In the genomic region with DNA sequence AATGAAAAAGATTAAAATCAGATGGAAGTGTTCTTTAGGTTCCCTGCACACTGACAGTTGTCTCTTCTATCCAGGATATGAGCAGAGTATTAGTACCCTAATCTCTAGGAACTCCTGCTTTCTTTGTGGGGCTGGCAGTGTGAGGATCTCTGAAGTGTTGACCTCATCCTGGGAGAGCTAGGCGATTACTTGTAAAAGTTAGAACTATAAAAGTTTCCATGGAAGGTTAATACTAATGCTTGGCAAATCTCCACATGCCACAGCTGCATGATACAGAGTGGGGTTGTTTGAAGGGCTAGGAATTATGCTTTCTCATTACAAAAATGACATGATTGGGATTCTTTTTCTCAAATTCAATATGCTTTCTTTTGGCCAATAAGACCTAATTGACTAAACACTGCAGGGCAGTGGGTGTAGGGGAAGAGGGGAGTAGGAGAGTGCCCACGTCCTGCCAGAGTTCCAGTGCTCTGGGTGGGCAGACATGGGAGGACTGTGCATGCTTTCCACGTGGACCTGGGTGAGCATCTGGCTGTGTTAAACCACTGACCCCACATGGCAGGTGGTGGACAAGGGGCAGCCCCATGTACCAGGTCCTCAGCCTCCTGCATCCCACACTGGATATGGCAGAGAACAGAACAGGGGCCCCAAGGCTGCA, we compare ENCODE assay signal across 21 mouse cellular contexts.
DNase-seq lines count a peak whose midpoint lies in the region; ATAC-seq and TF ChIP-seq lines count a peak whose summit lies in the region.
"Had no signal": no experiment of that assay in that cellular context is flagged by ENCODE, and none has a peak within 500 bp of the region (broad histone marks: within the 10 kb centered on the region; RNA-seq: fewer than 3 reads in every experiment).

No protein-coding gene starts in this region.

- no peaks in the 10 kb centered on the region for H3K36me3 ChIP-seq in forebrain, embryonic 14.5 days (ENCODE audit: control insufficient read depth, insufficient read depth, low read length)
- H3K36me3 ChIP-seq in forebrain, postnatal 0 days (ENCODE audit: insufficient read depth) = no peaks in the 10 kb centered on the region
- H3K36me3 ChIP-seq in lung, embryonic 14.5 days (ENCODE audit: insufficient read depth) = no peaks in the 10 kb centered on the region
- H3K36me3 ChIP-seq in hindbrain, embryonic 14.5 days (replicated peaks; ENCODE audit: control insufficient read depth, insufficient read depth) = no peaks in the 10 kb centered on the region
- H3K36me3 ChIP-seq: embryonic facial prominence, embryonic 12.5 days; heart, embryonic 15.5 days; hindbrain, embryonic 10.5 days; hindbrain, embryonic 15.5 days had no signal

- WGBS in forebrain, embryonic 14.5 days = 63% methylated on average over 3 of the region's 3 CpGs
- 49% methylated on average over 3 of the region's 3 CpGs for WGBS in forebrain, postnatal 0 days
- WGBS in lung, embryonic 14.5 days = 54% methylated on average over 3 of the region's 3 CpGs
- WGBS in lung, adult 2 months = 40% methylated on average over 3 of the region's 3 CpGs
- WGBS in hindbrain, embryonic 14.5 days = 64% methylated on average over 3 of the region's 3 CpGs

- no peak for ATAC-seq in forebrain, embryonic 14.5 days
- ATAC-seq in forebrain, postnatal 0 days = no peak
- ATAC-seq in lung, embryonic 14.5 days (ENCODE audit: insufficient read depth) = no peak
- no peak for ATAC-seq in hindbrain, embryonic 14.5 days (ENCODE audit: low FRiP score)
- ATAC-seq: intestine, embryonic 16.5 days had no signal

- peak; percentile 3 for DNase-seq in forebrain, embryonic 14.5 days (ENCODE audit: low spot score)
- DNase-seq in forebrain, postnatal 0 days = no peak
- peak; percentile 2 for DNase-seq in lung, embryonic 14.5 days
- no peak for DNase-seq in lung, adult 2 months
- peak; percentile 15 for DNase-seq in brain, embryonic 14.5 days (ENCODE audit: low read depth)
- no peak for DNase-seq in heart, postnatal 4 days
- no peak for DNase-seq in hindbrain, embryonic 14.5 days (ENCODE audit: low spot score)
- DNase-seq: adrenal gland, adult 8-10 months; adrenal gland, postnatal 36 days; cerebellum, adult 11 months; cerebellum, adult 9-10 months; cerebellum, postnatal 25 days; gastrocnemius, postnatal 14 days; heart, adult 2 months; heart, postnatal 14 days had no signal

- no peak overlapping the region for H3K9ac ChIP-seq in forebrain, embryonic 14.5 days (ENCODE audit: low read length)
- no peak overlapping the region for H3K9ac ChIP-seq in forebrain, postnatal 0 days
- H3K9ac ChIP-seq in lung, embryonic 14.5 days = no peak overlapping the region
- no peak overlapping the region for H3K9ac ChIP-seq in hindbrain, embryonic 14.5 days
- H3K9ac ChIP-seq: embryonic facial prominence, embryonic 12.5 days; heart, embryonic 15.5 days; hindbrain, embryonic 15.5 days had no signal

- no peak overlapping the region for H3K4me2 ChIP-seq in forebrain, embryonic 14.5 days (ENCODE audit: low read length)
- no peak overlapping the region for H3K4me2 ChIP-seq in forebrain, postnatal 0 days (ENCODE audit: low read depth)
- no peak overlapping the region for H3K4me2 ChIP-seq in lung, embryonic 14.5 days
- H3K4me2 ChIP-seq in hindbrain, embryonic 14.5 days (replicated peaks) = no peak overlapping the region
- H3K4me2 ChIP-seq: embryonic facial prominence, embryonic 12.5 days; heart, embryonic 11.5 days; heart, embryonic 15.5 days; hindbrain, embryonic 15.5 days had no signal

- H3K9me3 ChIP-seq in forebrain, embryonic 14.5 days (replicated peaks; ENCODE audit: control insufficient read depth, low read length) = no peaks in the 10 kb centered on the region
- H3K9me3 ChIP-seq in forebrain, postnatal 0 days (ENCODE audit: low read length) = no peaks in the 10 kb centered on the region
- H3K9me3 ChIP-seq in lung, embryonic 14.5 days (ENCODE audit: low read depth, low read length) = no peaks in the 10 kb centered on the region
- no peaks in the 10 kb centered on the region for H3K9me3 ChIP-seq in hindbrain, embryonic 14.5 days (ENCODE audit: control insufficient read depth, low read length)
- H3K9me3 ChIP-seq: embryonic facial prominence, embryonic 12.5 days; heart, embryonic 15.5 days; hindbrain, embryonic 10.5 days; hindbrain, embryonic 15.5 days had no signal

- no peak for TF ChIP-seq CTCF in forebrain, postnatal 0 days (IDR thresholded peaks at IDR 0.05; ENCODE audit: low read depth)
- no peak for TF ChIP-seq CTCF in lung, embryonic 14.5 days (IDR thresholded peaks at IDR 0.05; ENCODE audit: low read depth)
- no peak for TF ChIP-seq CTCF in lung, adult 2 months (IDR thresholded peaks at IDR 0.05; ENCODE audit: insufficient read depth, low read length)
- TF ChIP-seq CTCF in brain, embryonic 14.5 days (IDR thresholded peaks at IDR 0.05; ENCODE audit: borderline replicate concordance, extremely low read depth, insufficient read depth, insufficient read length) = no peak

- no peak overlapping the region for H3K27ac ChIP-seq in forebrain, embryonic 14.5 days (ENCODE audit: low read depth, low read length)
- H3K27ac ChIP-seq in forebrain, postnatal 0 days (ENCODE audit: low read depth, low read length) = no peak overlapping the region
- H3K27ac ChIP-seq in lung, embryonic 14.5 days (ENCODE audit: low read depth) = no peak overlapping the region
- no peak overlapping the region for H3K27ac ChIP-seq in hindbrain, embryonic 14.5 days
- H3K27ac ChIP-seq: embryonic facial prominence, embryonic 12.5 days; heart, adult 2 months; heart, embryonic 15.5 days; hindbrain, embryonic 10.5 days; hindbrain, embryonic 15.5 days had no signal

- no peaks in the 10 kb centered on the region for H3K27me3 ChIP-seq in forebrain, embryonic 14.5 days (replicated peaks; ENCODE audit: control insufficient read depth, insufficient read depth, low read length)
- H3K27me3 ChIP-seq in forebrain, postnatal 0 days (ENCODE audit: insufficient read depth, low read length) = no peaks in the 10 kb centered on the region
- H3K27me3 ChIP-seq in lung, embryonic 14.5 days (ENCODE audit: insufficient read depth, low read length) = no peaks in the 10 kb centered on the region
- H3K27me3 ChIP-seq in hindbrain, embryonic 14.5 days (ENCODE audit: control insufficient read depth, insufficient read depth, low read length) = no peaks in the 10 kb centered on the region
- H3K27me3 ChIP-seq: embryonic facial prominence, embryonic 12.5 days; heart, embryonic 15.5 days; hindbrain, embryonic 15.5 days had no signal

- H3K4me1 ChIP-seq in forebrain, embryonic 14.5 days (ENCODE audit: control insufficient read depth, insufficient read depth, low read length) = no peaks in the 10 kb centered on the region
- H3K4me1 ChIP-seq in forebrain, postnatal 0 days (ENCODE audit: insufficient read depth) = no peaks in the 10 kb centered on the region
- H3K4me1 ChIP-seq in lung, embryonic 14.5 days (ENCODE audit: insufficient read depth) = no peaks in the 10 kb centered on the region
- no peaks in the 10 kb centered on the region for H3K4me1 ChIP-seq in lung, adult 2 months (ENCODE audit: control insufficient read depth, insufficient read depth, low read length)
- H3K4me1 ChIP-seq in hindbrain, embryonic 14.5 days (replicated peaks; ENCODE audit: control insufficient read depth, insufficient read depth, low read length) = no peaks in the 10 kb centered on the region
- H3K4me1 ChIP-seq: embryonic facial prominence, embryonic 12.5 days; heart, embryonic 15.5 days; hindbrain, embryonic 15.5 days had no signal

- no peak for TF ChIP-seq POLR2A in lung, adult 2 months (IDR thresholded peaks at IDR 0.05; ENCODE audit: borderline replicate concordance, extremely low read depth, low read depth, low read length)
- no peak for TF ChIP-seq POLR2A in brain, embryonic 14.5 days (IDR thresholded peaks at IDR 0.05; ENCODE audit: borderline replicate concordance, extremely low read depth, insufficient read depth, insufficient read length, poor library complexity, severe bottlenecking)

- no peak overlapping the region for H3K4me3 ChIP-seq in forebrain, embryonic 14.5 days (ENCODE audit: low read depth, low read length)
- no peak overlapping the region for H3K4me3 ChIP-seq in forebrain, postnatal 0 days (ENCODE audit: low read depth, low read length)
- no peak overlapping the region for H3K4me3 ChIP-seq in lung, embryonic 14.5 days (ENCODE audit: low read depth, low read length)
- no peak overlapping the region for H3K4me3 ChIP-seq in lung, adult 2 months (replicated peaks; ENCODE audit: extremely low read depth, low read depth, low read length)
- H3K4me3 ChIP-seq in hindbrain, embryonic 14.5 days (replicated peaks; ENCODE audit: low read length) = no peak overlapping the region
- H3K4me3 ChIP-seq: embryonic facial prominence, embryonic 12.5 days; heart, adult 2 months; heart, embryonic 15.5 days; hindbrain, embryonic 10.5 days; hindbrain, embryonic 15.5 days had no signal

Comparison
In these comparisons a context has a peak if more than half of its experiments do, and no peak if none do; other contexts are left out.
1. DNase-seq: peak in forebrain, embryonic 14.5 days (single experiment), lung, embryonic 14.5 days (single experiment) and brain, embryonic 14.5 days (single experiment); none in forebrain, postnatal 0 days (single experiment), lung, adult 2 months (single experiment), heart, postnatal 4 days (single experiment) and hindbrain, embryonic 14.5 days (single experiment).